Mouse (Mus musculus): ENCODE data around the gene Lpp. TPM values are rescaled to one million over a fixed set of nuclear protein-coding genes. Genes with fewer than 3 reads are reported as not detected.

The Lpp gene
- polyA plus RNA-seq, 1 experiment from 2014 or later, result 13.3 TPM

DNA sequence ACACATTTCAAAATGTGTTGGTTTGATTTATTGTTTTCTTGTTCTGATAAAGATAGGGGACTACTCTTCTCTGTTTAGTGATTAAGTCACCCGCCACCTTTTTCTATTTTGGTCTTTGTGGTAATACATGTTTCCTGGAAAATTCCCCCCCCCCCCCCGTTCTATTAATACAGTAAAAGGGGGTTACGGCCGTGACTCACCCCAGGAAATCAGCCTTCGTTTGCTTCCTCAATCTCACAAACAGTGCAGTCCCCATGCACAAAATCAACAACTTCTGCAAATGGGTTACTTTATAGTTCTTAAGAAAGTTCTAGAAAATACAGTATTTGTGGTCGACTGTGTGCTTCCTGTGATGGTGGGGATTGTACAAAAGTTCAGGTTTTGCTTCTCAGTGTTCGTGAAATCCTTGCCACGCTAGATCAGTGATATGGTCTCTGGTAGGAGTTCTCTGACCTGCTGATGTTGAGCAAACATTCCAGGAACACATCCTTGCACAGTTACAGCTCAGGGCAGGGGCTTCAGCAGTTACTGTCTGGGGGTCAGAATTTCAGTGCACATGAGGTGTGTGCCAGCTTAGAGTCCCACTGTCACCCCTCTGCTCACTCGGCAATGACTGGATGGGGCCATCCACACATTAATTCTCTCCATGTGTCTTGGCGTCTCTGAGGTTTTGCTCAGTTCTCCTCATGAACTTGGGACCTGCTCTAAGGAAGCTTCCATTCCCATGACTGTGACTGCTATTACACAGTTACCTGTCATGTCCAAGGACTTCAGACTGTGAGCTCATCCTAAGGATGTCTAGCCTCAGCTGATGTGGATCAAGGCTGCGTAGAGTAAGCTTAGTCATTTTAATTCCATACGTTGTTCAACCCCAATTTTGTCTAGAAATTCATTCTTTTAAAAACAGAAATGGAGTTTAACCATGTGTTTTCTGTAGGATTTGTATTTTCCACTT lies 236.2 kb downstream of the Lpp start:
- Histone ChIP-seq H3K27ac (replicated peaks) (no peak overlapping the region), H3K4me3 (no peak overlapping the region), H3K9me3 (no peaks in the 10 kb centered on the region), H3K4me2 (no peak overlapping the region), H3K27me3 (no peaks in the 10 kb centered on the region), H3K9ac (no peak overlapping the region), H3K36me3 (no peaks in the 10 kb centered on the region), H3K4me1 (replicated peaks) (peaks cover 5% of the 10 kb centered on the region)
- WGBS, result 86% methylated on average over 12 of the region's 12 CpGs
- no peak for ATAC-seq (ENCODE audit: low read depth)

- no peak overlapping the region for H3K27ac ChIP-seq (replicated peaks)
- H3K4me3 ChIP-seq, result no peak overlapping the region
- peaks cover 4% of the 10 kb centered on the region; the same call in 1 of the 2 replicates for H3K4me1 ChIP-seq (replicated peaks)
- no peak overlapping the region for H3K4me2 ChIP-seq
- H3K27me3 ChIP-seq, result no peaks in the 10 kb centered on the region
- no peak for ATAC-seq (ENCODE audit: low read depth)
- no peak overlapping the region for H3K9ac ChIP-seq
- 90% methylated on average over 7 of the region's 7 CpGs for WGBS
- H3K9me3 ChIP-seq, result no peaks in the 10 kb centered on the region
- no peaks in the 10 kb centered on the region for H3K36me3 ChIP-seq
Observed at GRCm38 (mm10) chr16:24635381-24635919, 242.1 kb downstream of the Lpp start.

DNA sequence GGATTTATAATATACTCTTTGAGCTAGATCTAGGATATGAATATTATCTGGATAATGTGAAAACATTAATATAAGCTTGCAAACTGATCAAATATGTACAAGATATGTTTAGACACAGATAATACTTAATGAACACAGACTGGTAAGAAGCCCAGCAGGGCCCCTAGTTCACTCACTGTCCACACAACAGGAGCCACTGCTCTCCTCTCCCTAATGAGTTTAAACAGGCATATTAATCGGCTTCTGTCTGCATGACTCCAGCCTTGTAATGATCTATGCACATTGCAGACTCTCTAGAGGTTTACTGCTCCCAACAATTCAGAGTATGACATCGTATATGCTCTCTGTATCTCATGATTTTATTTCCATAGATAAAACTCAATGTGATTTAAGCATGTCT lies 243.6 kb downstream of the Lpp start:
- Histone ChIP-seq H3K36me3 (no peaks in the 10 kb centered on the region), H3K27ac (replicated peaks) (no peak overlapping the region), H3K4me3 (no peak overlapping the region), H3K27me3 (no peaks in the 10 kb centered on the region), H3K4me2 (no peak overlapping the region), H3K9me3 (no peaks in the 10 kb centered on the region), H3K9ac (no peak overlapping the region), H3K4me1 (replicated peaks) (peaks cover 9% of the 10 kb centered on the region; the same call in 1 of the 2 replicates)
- WGBS, result 42% methylated on average over 2 of the region's 2 CpGs
- ATAC-seq (ENCODE audit: low read depth), result no peak

- no peak for ATAC-seq (ENCODE audit: low read depth)
- no peak overlapping the region for H3K4me2 ChIP-seq
- H3K27ac ChIP-seq (replicated peaks), result no peak overlapping the region
- peaks cover 9% of the 10 kb centered on the region; the same call in 1 of the 2 replicates for H3K4me1 ChIP-seq (replicated peaks)
- no peaks in the 10 kb centered on the region for H3K27me3 ChIP-seq
- no peaks in the 10 kb centered on the region for H3K9me3 ChIP-seq
- H3K9ac ChIP-seq, result no peak overlapping the region
- no peaks in the 10 kb centered on the region for H3K36me3 ChIP-seq
- no peak overlapping the region for H3K4me3 ChIP-seq
- WGBS, result 83% methylated on average over 9 of the region's 9 CpGs
Observed at GRCm38 (mm10) chr16:24641003-24641797, 247.9 kb downstream of the Lpp start.

DNA sequence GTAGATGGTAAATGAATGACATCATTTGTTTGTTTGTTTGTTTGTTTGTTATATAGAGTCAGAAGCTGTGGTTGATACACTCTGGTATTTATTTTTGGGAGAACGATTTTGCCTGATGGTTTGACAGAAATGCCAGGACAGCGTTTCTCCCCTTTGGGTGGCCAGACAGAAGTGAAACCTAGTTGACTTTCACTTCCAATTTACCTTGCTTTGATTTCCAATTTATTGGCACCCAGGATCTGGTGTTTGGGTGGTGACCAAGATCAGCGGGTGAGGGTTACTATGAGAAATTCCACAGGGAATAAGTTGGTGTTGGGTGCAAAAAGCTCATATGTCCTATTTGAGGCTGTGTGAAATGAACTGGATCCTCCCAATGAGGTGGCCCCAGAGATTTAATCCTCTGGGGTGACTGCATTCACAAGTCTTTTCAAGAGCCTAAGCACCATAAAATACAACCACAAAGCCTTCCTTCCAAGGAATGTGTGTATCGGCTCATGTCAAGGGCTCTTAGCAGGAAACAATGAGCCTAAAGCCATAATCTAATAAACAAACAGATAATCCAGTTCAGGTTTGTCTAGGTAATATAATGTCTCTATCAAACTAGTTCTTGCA lies 249.8 kb downstream of the Lpp start:
- Histone ChIP-seq H3K4me2 (no peak overlapping the region), H3K4me1 (replicated peaks) (0 out of 2 replicates have a peak, but pooled peaks cover 5% of the 10 kb centered on the region), H3K36me3 (no peaks in the 10 kb centered on the region), H3K9ac (no peak overlapping the region), H3K27ac (replicated peaks) (no peak overlapping the region), H3K4me3 (no peak overlapping the region), H3K27me3 (no peaks in the 10 kb centered on the region), H3K9me3 (no peaks in the 10 kb centered on the region)
- ATAC-seq (ENCODE audit: low read depth), result no peak
- WGBS, result 73% methylated on average over 4 of the region's 4 CpGs

DNA sequence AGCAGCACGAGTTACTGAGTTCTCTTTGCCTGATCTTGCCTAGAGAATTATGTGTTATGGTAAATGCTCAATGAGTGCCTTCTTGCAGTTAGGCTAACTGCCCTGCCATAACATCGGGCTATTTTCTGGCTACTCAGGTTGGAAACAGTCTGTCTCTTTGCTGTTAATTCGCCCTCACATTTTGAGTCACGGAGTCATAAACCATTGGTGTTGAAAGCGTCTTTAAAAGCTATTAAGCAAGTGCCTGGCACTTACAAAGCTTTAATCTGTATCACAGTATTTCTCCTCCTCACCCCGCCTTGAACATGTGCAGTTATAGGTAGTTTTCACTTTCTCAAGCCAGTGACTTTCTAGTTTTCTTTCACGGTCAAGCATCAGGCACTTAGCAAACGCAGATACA lies 250.8 kb downstream of the Lpp start:
- no peak overlapping the region for H3K27ac ChIP-seq (replicated peaks)
- no peaks in the 10 kb centered on the region for H3K36me3 ChIP-seq
- no peak overlapping the region for H3K4me3 ChIP-seq
- no peak for ATAC-seq (ENCODE audit: low read depth)
- no peak overlapping the region for H3K9ac ChIP-seq
- H3K4me2 ChIP-seq, result no peak overlapping the region
- no peaks in the 10 kb centered on the region for H3K9me3 ChIP-seq
- H3K4me1 ChIP-seq (replicated peaks), result 0 out of 2 replicates have a peak, but pooled peaks cover 5% of the 10 kb centered on the region
- 75% methylated on average over 8 of the region's 8 CpGs for WGBS
- no peaks in the 10 kb centered on the region for H3K27me3 ChIP-seq

DNA sequence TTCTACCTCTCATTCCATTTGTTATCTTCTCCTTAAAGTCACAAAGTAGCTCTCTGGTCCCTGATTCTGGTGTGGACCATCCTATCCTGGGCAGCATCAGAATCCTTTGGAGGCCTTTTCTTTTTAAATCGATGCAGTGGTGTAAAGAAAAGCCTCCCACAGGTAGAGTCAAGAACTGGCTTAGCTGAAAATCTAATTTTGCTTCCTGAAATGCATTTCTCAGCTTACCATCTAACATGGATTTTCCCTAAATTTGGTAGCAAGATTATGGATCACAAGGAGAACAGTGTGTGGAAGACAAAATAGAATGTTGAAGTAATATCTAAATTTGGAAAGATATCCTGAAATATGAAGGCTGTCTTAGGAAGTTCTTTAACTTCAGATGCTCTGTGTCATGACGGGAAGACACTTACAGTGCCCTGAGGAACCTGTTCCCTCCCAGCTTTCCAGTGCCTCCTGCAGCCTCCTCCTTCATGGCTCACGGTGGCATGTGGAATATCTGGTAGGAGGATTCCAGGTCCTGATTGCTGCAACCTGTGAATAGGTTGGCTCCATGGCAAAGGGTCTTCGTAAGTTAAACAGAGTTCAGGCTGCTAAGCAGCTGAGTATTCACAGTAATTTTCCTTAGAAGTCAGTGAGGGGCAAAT lies 251.6 kb downstream of the Lpp start:
- 93% methylated on average over 4 of the region's 4 CpGs for WGBS
- H3K27ac ChIP-seq (replicated peaks), result no peak overlapping the region
- H3K9me3 ChIP-seq, result no peaks in the 10 kb centered on the region
- H3K4me2 ChIP-seq, result no peak overlapping the region
- ATAC-seq (ENCODE audit: low read depth), result no peak
- no peaks in the 10 kb centered on the region for H3K36me3 ChIP-seq
- H3K4me1 ChIP-seq (replicated peaks), result 0 out of 2 replicates have a peak, but pooled peaks cover 5% of the 10 kb centered on the region
- no peaks in the 10 kb centered on the region for H3K27me3 ChIP-seq
- H3K9ac ChIP-seq, result no peak overlapping the region
- H3K4me3 ChIP-seq, result no peak overlapping the region

DNA sequence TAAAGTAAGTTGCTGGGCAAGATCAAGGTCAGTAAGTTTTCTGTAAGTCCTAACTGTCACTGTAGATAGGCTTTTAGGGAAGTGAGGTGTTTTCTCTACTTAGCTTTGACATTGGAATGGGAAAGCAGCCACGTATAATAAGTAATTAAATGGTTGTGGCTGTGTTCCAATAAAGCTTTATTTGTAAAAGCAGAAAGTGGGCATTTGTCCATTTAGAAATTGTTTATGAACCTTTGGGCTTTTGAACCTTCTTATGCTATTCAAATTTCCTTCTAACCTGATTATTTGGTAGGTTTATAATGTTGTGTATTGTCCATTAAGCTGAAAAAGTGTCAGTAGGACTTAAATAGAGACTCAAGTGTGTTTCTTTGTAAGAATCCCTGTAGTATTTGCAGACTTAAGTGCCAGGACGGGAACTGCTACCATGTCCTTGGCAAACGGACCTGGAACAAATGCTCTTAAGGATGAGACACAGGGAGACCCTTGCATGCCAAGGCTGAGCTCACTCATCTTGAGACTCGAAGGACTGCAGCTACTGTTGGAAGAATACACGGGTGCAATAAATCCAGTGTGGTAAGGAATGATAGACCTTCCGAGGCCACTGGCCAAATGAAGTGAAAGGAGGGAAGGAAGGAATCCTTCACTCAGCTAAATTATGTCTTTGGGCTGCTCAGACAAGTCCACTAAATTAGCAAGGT lies 252.7 kb downstream of the Lpp start:
- H3K27ac ChIP-seq (replicated peaks), result no peak overlapping the region
- H3K4me2 ChIP-seq, result no peak overlapping the region
- H3K36me3 ChIP-seq, result no peaks in the 10 kb centered on the region
- H3K4me3 ChIP-seq, result no peak overlapping the region
- H3K27me3 ChIP-seq, result no peaks in the 10 kb centered on the region
- H3K9me3 ChIP-seq, result no peaks in the 10 kb centered on the region
- no peak; the same call in 1 of the 2 replicates for ATAC-seq (ENCODE audit: low read depth)
- H3K4me1 ChIP-seq (replicated peaks), result 0 out of 2 replicates have a peak, but pooled peaks cover 5% of the 10 kb centered on the region
- H3K9ac ChIP-seq, result no peak overlapping the region
- 75% methylated on average over 6 of the region's 6 CpGs for WGBS

- Histone ChIP-seq H3K27me3 (no peaks in the 10 kb centered on the region), H3K9ac (no peak overlapping the region), H3K36me3 (no peaks in the 10 kb centered on the region), H3K27ac (replicated peaks) (no peak overlapping the region), H3K4me1 (replicated peaks) (peaks cover 9% of the 10 kb centered on the region; the same call in 1 of the 2 replicates), H3K4me2 (no peak overlapping the region), H3K9me3 (no peaks in the 10 kb centered on the region), H3K4me3 (no peak overlapping the region)
- 75% methylated on average over 8 of the region's 8 CpGs for WGBS
- ATAC-seq (ENCODE audit: low read depth), result no peak
Observed at GRCm38 (mm10) chr16:24651655-24652654, 258.6 kb downstream of the Lpp start.

GRCm38 (mm10) chr16:24653041-24653440 lies 259.7 kb downstream of the Lpp start:
- 73% methylated on average over 5 of the region's 5 CpGs for WGBS
- no peak overlapping the region for H3K9ac ChIP-seq
- H3K27me3 ChIP-seq, result no peaks in the 10 kb centered on the region
- H3K4me3 ChIP-seq, result no peak overlapping the region
- H3K27ac ChIP-seq (replicated peaks), result peak overlapping the region; percentile 24; the same call in 1 of the 2 replicates
- H3K36me3 ChIP-seq, result no peaks in the 10 kb centered on the region
- no peaks in the 10 kb centered on the region for H3K9me3 ChIP-seq
- no peak overlapping the region for H3K4me2 ChIP-seq
- no peak for ATAC-seq (ENCODE audit: low read depth)
- peaks cover 9% of the 10 kb centered on the region; the same call in 1 of the 2 replicates for H3K4me1 ChIP-seq (replicated peaks)

Data from neural tube, embryonic 13.5 days (tissue).